Mouse (Mus musculus): ENCODE measurements around the gene Ldhal6b. TPM values are rescaled to one million over a fixed set of nuclear protein-coding genes. Genes with fewer than 3 reads are reported as not detected.
A peak's percentile ranks its signal among the peaks of the same experiment; 100 is the strongest.

Gene Ldhal6b
- polyA plus RNA-seq, 1 experiment from 2014 or later: 0.17 TPM

DNA sequence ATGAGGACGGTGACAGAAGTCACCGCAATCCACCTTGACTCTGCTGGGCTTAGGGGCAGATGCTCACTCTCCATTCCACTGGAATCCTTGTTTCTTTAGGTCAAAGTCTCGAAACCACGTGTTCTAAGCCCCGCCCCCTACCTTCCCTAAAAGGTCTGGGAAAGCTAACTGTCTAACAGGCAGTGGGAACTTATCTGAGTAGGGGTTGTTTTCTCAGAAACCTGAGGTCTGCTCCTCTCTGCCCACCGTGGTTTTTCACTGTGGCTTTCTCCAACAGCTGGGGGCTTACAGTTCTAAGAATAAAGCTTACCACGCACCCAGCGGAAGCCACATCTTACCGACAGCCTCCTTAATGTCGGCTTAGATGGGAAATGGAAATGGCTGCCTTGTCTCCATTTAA lies 12.0 kb downstream of the Ldhal6b start:
- no peak overlapping the region for H3K4me3 ChIP-seq
- peaks cover 25% of the 10 kb centered on the region for H3K27me3 ChIP-seq
- peaks cover 6% of the 10 kb centered on the region; the same call in 1 of the 2 replicates for H3K4me1 ChIP-seq
- peaks cover 7% of the 10 kb centered on the region for H3K36me3 ChIP-seq
- ATAC-seq (ENCODE audit: low FRiP score, low read depth): no peak
- no peak overlapping the region for H3K9ac ChIP-seq (replicated peaks)
- H3K9me3 ChIP-seq: no peaks in the 10 kb centered on the region
- 43% methylated on average over 10 of the region's 10 CpGs for WGBS
- H3K4me2 ChIP-seq (replicated peaks): no peak overlapping the region; the same call in 1 of the 2 replicates
- no peak overlapping the region for H3K27ac ChIP-seq (replicated peaks)

DNA sequence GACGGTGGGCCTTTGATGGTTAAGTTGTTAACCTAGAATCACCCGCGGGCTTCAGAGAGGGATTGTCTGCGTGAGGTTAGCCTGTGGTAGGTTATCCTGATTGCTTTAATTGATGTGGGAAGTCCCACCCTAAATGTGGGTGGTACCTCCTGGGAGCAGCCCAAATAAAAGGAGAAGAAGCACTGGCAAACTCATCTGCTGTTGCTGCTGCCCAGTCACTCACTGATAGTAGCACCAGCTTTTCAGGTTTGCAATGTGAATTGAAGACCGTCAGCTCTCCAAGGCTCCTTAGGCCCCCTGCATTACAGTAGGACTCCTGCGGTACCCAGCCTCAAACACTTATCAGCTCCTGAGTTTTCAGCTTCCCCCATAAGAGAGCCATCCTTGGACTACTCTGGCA lies 14.7 kb downstream of the Ldhal6b start:
- no peak overlapping the region for H3K4me2 ChIP-seq (replicated peaks)
- H3K9ac ChIP-seq (replicated peaks): no peak overlapping the region
- H3K4me1 ChIP-seq: peaks cover 6% of the 10 kb centered on the region; the same call in 1 of the 2 replicates
- peaks cover 37% of the 10 kb centered on the region for H3K27me3 ChIP-seq
- no peaks in the 10 kb centered on the region for H3K36me3 ChIP-seq
- ATAC-seq (ENCODE audit: low FRiP score, low read depth): no peak
- H3K4me3 ChIP-seq: no peak overlapping the region
- H3K9me3 ChIP-seq: no peaks in the 10 kb centered on the region
- H3K27ac ChIP-seq (replicated peaks): no peak overlapping the region
- WGBS: 83% methylated on average over 6 of the region's 6 CpGs

DNA sequence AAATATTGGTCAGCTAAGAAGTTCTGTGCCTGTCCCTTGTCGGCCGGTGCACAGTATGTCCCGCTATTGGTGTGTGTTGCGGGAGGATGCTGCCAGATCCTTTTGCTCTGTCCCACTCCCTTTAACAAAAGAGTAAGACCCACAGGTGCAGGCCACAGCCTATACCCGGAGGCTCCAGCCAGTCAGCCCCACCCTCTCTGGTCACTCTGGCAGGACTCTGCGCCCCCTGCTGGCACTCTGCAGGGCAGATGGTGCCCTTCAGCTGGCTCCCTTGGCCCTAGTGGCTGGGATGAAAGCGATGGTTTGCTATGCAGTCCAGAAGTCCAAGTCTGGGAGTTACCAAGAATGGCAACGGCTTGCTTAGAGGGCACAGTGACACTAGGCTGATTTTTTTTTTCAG lies 15.9 kb downstream of the Ldhal6b start:
- H3K4me1 ChIP-seq: peaks cover 6% of the 10 kb centered on the region; the same call in 1 of the 2 replicates
- peak; percentile 74 for ATAC-seq (ENCODE audit: low FRiP score, low read depth)
- no peak overlapping the region for H3K27ac ChIP-seq (replicated peaks)
- peaks cover 42% of the 10 kb centered on the region for H3K27me3 ChIP-seq
- no peaks in the 10 kb centered on the region for H3K9me3 ChIP-seq
- peak overlapping the region; percentile 30 for H3K4me2 ChIP-seq (replicated peaks)
- no peak overlapping the region for H3K9ac ChIP-seq (replicated peaks)
- no peaks in the 10 kb centered on the region for H3K36me3 ChIP-seq
- no peak overlapping the region for H3K4me3 ChIP-seq
- 23% methylated on average over 8 of the region's 8 CpGs for WGBS

DNA sequence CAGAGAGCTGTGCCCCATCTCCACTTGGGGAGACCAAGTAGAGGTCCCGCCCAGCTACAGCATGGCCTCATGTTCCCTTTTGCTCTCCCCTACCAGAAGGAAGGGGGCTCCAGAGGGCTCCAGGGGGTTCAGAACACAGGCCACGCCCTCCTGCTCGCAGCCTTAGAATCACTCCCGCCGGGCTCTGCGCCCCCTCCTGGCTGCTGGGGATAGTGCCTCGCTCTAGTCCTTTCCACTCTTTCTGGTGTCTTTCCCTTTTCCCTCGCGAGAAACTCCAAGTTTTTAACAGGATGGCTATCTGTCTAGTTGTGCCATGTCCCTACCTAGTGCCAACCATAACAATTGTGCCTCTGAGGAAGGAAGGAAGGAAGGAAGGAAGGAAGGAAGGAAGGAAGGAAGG lies 16.5 kb downstream of the Ldhal6b start:
- ATAC-seq (ENCODE audit: low FRiP score, low read depth): peak; percentile 42; the same call in 1 of the 2 replicates
- Histone ChIP-seq H3K27ac (replicated peaks) (no peak overlapping the region), H3K36me3 (no peaks in the 10 kb centered on the region), H3K9ac (replicated peaks) (no peak overlapping the region), H3K27me3 (peaks cover 42% of the 10 kb centered on the region), H3K4me2 (replicated peaks) (peak overlapping the region; percentile 30), H3K4me1 (peaks cover 6% of the 10 kb centered on the region; the same call in 1 of the 2 replicates), H3K4me3 (no peak overlapping the region), H3K9me3 (no peaks in the 10 kb centered on the region)
- WGBS: 7% methylated on average over 9 of the region's 9 CpGs

DNA sequence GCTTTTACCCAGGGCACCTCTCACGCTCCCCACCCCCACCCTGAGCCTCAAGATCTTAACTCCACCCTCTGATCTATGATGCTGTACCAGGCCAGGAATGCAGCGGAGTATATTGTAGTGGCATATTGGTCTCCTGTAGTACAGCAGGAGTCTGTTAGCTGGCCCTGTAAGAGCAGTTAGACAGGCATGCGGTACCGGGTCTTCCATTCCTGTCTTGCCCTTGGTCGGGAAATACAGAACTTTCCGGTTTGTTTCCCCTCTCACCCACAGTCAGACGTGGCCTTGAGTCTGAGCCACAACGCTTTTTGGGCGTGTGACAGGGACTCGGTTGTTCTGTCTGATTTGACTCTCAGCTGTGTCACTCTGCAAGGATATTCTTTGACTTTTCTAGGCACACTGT lies 17.3 kb downstream of the Ldhal6b start:
- 90% methylated on average over 10 of the region's 10 CpGs for WGBS
- H3K4me1 ChIP-seq: peaks cover 6% of the 10 kb centered on the region; the same call in 1 of the 2 replicates
- H3K9me3 ChIP-seq: no peaks in the 10 kb centered on the region
- H3K4me3 ChIP-seq: no peak overlapping the region
- ATAC-seq (ENCODE audit: low FRiP score, low read depth): no peak
- peaks cover 42% of the 10 kb centered on the region for H3K27me3 ChIP-seq
- no peak overlapping the region for H3K9ac ChIP-seq (replicated peaks)
- no peak overlapping the region for H3K27ac ChIP-seq (replicated peaks)
- no peaks in the 10 kb centered on the region for H3K36me3 ChIP-seq
- no peak overlapping the region for H3K4me2 ChIP-seq (replicated peaks)

DNA sequence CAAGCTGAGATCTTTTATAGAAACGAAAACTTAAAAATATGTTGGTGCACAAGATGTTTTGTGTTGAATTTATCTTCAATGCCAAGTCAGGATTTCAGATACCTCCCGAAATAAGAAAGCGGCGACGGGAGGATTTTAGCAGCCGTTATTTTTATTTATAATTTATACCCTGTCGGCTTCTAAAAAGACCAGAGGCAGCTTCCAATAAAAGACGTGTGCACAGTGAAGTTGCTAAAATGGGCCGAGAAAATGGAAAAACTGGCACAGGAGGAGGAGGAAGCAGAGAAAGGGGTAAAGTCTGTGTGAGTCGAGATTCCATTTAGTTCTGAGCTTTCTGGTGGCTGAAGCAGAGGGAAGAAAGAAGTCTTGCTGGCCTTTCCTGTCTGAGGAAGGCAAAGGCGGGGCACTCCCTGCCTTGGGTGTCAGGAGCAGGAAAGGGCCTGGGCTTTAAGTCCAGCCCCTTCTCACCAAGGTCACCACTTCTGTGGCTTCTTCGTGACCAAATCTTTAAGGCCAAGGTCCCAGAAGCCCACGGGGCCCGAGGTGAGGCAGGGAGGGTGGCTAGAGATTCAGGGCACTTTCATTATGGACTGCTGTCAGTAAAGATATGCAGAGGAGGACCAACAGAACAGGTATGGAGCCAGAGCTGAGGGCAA lies 18.0 kb downstream of the Ldhal6b start:
- WGBS: 82% methylated on average over 14 of the region's 14 CpGs
- H3K4me1 ChIP-seq: peaks cover 6% of the 10 kb centered on the region; the same call in 1 of the 2 replicates
- ATAC-seq (ENCODE audit: low FRiP score, low read depth): no peak
- H3K4me2 ChIP-seq (replicated peaks): no peak overlapping the region
- no peak overlapping the region for H3K4me3 ChIP-seq
- H3K27ac ChIP-seq (replicated peaks): no peak overlapping the region
- H3K9ac ChIP-seq (replicated peaks): no peak overlapping the region
- H3K36me3 ChIP-seq: no peaks in the 10 kb centered on the region
- H3K9me3 ChIP-seq: no peaks in the 10 kb centered on the region
- H3K27me3 ChIP-seq: peaks cover 42% of the 10 kb centered on the region

DNA sequence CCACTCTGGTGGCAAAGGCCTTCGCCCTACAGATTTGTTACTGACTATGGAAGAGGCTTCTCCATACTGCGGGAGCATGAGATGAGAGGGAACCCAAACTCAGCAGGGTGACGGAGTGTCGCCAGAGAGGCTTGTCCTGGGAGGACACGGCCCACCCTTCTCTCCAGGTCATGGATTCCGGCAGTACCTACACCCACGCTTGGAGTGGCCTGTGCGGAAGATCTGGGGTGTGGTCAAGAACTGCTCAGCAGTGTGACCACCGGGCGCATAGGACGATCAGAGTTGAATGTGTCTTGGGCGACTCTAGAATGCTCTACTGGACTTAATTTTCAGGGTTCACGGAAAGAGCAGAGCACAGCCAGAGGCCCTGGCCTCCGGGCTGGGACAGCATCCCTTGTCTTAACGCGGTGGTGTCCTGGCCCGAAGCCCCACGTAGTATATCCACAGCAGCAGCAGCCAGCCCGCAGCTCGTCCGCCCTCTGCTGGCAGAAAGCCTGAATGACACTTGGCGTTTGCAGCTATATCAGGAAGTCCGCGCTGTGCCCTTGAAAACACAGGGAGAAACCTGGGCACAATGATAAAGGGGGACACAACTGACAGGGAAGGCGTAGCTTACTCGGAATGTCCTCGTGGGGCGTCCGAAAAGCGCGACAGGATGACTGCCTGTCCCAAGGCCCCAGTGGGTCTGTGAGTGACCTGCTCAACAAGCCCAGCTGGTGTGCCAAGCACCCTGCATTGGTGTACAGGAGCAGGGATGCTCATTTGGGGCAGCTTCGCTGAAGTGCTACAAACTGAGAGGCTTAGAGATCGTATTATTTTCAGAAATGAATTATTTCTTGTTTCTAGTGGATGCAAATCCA lies 21.2 kb downstream of the Ldhal6b start:
- no peak overlapping the region for H3K27ac ChIP-seq (replicated peaks)
- no peak overlapping the region for H3K4me3 ChIP-seq
- ATAC-seq (ENCODE audit: low FRiP score, low read depth): peak; percentile 84
- H3K4me2 ChIP-seq (replicated peaks): 0 out of 2 replicates have a peak overlapping the region, but pooled peaks have one; percentile 17
- 31% methylated on average over 33 of the region's 33 CpGs for WGBS
- H3K9me3 ChIP-seq: no peaks in the 10 kb centered on the region
- H3K9ac ChIP-seq (replicated peaks): no peak overlapping the region
- peaks cover 17% of the 10 kb centered on the region for H3K27me3 ChIP-seq
- 0 out of 2 replicates have a peak, but pooled peaks cover 2% of the 10 kb centered on the region for H3K4me1 ChIP-seq
- H3K36me3 ChIP-seq: no peaks in the 10 kb centered on the region

DNA sequence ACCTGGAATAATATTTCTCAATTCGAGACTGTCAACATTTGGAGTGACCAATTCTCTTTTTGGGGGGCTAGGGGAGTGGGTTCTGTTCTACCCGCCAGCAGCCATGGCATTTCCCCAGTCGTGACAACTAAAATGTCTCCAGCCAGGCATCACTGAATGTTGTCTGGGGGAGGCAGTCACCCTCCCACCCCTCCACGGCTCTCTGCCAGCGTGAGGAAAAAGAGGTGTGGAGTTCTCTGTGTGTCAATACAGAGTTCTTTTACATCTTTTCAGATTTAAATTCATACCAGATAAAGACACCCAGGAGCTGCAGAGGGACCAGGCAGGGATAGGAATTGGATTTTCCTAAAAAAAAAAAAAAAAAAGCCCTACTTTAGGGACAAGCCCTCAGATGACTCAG lies 22.4 kb downstream of the Ldhal6b start:
- no peak overlapping the region for H3K4me2 ChIP-seq (replicated peaks)
- H3K27me3 ChIP-seq: peaks cover 17% of the 10 kb centered on the region
- H3K27ac ChIP-seq (replicated peaks): no peak overlapping the region
- WGBS: 72% methylated on average over 5 of the region's 5 CpGs
- no peaks in the 10 kb centered on the region for H3K4me1 ChIP-seq
- H3K4me3 ChIP-seq: no peak overlapping the region
- no peak for ATAC-seq (ENCODE audit: low FRiP score, low read depth)
- H3K9me3 ChIP-seq: no peaks in the 10 kb centered on the region
- no peak overlapping the region for H3K9ac ChIP-seq (replicated peaks)
- H3K36me3 ChIP-seq: no peaks in the 10 kb centered on the region

DNA sequence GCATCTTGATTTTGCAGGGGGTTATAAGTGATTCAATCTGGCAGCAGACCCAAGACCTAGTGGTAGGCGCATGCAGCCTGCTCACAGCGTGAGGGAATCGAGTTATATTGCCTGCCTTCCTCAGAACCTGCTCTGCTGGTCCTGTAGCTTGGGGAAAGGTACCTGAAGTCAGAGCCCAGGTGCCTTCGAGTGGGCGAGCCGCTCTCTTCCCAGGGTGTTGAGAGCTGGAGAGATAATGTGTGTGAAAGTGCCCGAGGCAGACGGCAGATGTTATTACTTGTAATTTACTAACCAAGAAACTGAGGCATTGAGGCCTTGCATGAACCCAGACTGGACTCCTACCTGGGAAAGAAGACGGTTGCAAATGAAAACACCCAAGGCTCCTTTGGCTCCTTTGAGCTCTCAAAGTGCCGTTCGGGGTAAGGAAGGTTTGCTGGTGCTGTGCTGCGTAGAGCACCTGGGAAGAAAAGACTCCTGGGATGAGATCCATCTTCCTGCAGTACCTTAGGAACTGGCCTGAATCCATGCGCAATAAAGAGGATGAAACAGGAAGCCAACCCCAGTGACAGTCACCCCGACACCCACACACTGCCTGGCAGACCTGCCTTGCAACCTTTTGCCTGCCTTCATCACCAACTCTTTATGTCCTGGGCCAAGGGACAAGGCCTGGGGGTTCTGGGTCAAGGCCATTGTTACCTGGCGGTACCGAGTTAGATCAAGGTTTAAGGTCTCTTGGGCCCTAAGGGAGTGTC lies 22.9 kb downstream of the Ldhal6b start:
- H3K4me3 ChIP-seq: no peak overlapping the region
- H3K9ac ChIP-seq (replicated peaks): no peak overlapping the region
- no peaks in the 10 kb centered on the region for H3K36me3 ChIP-seq
- no peak overlapping the region for H3K4me2 ChIP-seq (replicated peaks)
- peaks cover 17% of the 10 kb centered on the region for H3K27me3 ChIP-seq
- no peak overlapping the region for H3K27ac ChIP-seq (replicated peaks)
- no peak for ATAC-seq (ENCODE audit: low FRiP score, low read depth)
- 91% methylated on average over 16 of the region's 16 CpGs for WGBS
- no peaks in the 10 kb centered on the region for H3K9me3 ChIP-seq
- peaks cover 2% of the 10 kb centered on the region; the same call in 1 of the 2 replicates for H3K4me1 ChIP-seq

DNA sequence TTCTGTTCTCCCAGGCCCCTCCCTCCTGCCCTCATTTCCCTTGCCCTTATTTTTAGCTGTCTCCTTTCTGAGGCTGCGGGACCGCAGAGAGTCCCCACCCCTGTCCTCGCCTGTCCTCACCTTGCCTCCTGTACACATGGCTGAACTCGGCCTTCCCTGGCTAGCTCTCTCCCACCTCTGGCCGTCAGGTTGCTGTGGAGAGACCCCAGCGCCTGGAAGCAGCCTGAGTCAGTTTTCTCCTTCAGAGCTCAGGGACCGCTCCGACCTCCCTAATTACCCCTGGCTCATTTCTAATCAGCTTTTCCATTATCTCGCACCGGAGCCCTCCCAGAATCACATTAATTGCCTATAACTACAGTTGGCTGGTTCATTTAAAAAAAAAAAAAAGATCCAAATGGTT lies 27.9 kb downstream of the Ldhal6b start:
- Histone ChIP-seq H3K27me3 (no peaks in the 10 kb centered on the region; the same call in 1 of the 2 replicates), H3K27ac (replicated peaks) (no peak overlapping the region), H3K4me1 (peaks cover 4% of the 10 kb centered on the region; the same call in 1 of the 2 replicates), H3K4me3 (no peak overlapping the region), H3K36me3 (no peaks in the 10 kb centered on the region), H3K4me2 (replicated peaks) (no peak overlapping the region), H3K9ac (replicated peaks) (no peak overlapping the region), H3K9me3 (no peaks in the 10 kb centered on the region)
- WGBS: 65% methylated on average over 10 of the region's 10 CpGs
- ATAC-seq (ENCODE audit: low FRiP score, low read depth): no peak

DNA sequence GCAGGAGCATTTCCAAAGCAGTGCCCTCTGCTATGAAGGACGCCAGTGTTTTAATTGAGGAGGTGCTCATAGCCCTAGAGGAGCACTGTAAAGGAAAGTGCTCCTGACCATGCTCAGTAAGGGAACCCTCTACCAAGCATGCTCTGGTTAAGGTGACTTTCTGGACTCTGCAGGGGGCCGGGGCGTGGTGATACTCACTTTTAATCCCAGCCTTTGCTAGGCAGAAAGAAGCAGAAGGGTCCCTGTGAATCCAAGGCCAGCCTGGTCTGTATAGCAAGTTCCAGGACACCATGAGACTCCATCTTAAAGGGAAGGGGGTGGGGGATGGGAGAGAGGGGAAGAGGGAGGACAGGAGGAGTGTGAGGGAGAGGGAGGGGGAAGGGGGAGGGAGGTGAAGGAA lies 30.2 kb downstream of the Ldhal6b start:
- no peak overlapping the region for H3K27ac ChIP-seq (replicated peaks)
- H3K4me2 ChIP-seq (replicated peaks): no peak overlapping the region
- H3K4me1 ChIP-seq: peaks cover 4% of the 10 kb centered on the region; the same call in 1 of the 2 replicates
- no peaks in the 10 kb centered on the region for H3K36me3 ChIP-seq
- H3K27me3 ChIP-seq: no peaks in the 10 kb centered on the region; the same call in 1 of the 2 replicates
- no peak for ATAC-seq (ENCODE audit: low FRiP score, low read depth)
- H3K9me3 ChIP-seq: no peaks in the 10 kb centered on the region
- WGBS: 51% methylated on average over 3 of the region's 3 CpGs
- H3K4me3 ChIP-seq: no peak overlapping the region
- H3K9ac ChIP-seq (replicated peaks): no peak overlapping the region
